Mouse (Mus musculus): ENCODE results near the gene Bloc1s1. TPM values are rescaled to one million over a fixed set of nuclear protein-coding genes. Genes with fewer than 3 reads are reported as not detected.

Gene Bloc1s1
- 230 and 251 TPM in 2 replicates for polyA plus RNA-seq (2015; fragmentation: Nextera tagmentation; extraction: Ambion mirVana)

DNA sequence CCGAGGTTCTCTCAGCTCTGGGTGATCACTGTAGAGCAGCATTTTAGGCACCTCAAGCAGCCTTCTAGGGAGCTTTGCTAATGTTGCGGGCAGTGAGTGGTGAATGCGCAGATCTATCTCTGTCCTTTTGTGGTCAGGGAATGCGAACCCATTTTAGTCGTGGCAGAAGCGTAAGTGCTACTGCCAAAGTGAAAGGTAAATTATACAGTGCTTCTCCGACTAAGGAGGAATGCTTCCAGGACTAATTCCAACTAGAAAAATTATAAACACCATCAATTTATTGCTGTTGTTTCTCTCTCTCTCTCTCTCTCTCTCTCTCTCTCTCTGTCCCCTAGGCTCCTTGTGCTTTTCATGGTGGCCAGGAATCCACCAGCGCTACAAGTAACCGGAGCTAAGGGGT is at the start of gene Bloc1s1:
TSS of gene Bloc1s1 (minus strand) at position 101 of the 400 bp plus-strand sequence.
- peak within 1 kb of the TSS; percentile 58 for H3K4me3 ChIP-seq
- ATAC-seq (replicated peaks): no peak
- H3K27me3 ChIP-seq: 0 out of 2 replicates have a peak, but pooled peaks cover 7% of the 10 kb centered on the region
- H3K27ac ChIP-seq (replicated peaks): peak within 1 kb of the TSS; percentile 91
- H3K4me2 ChIP-seq (replicated peaks): peak within 1 kb of the TSS; percentile 58
- no peaks in the 10 kb centered on the region for H3K9me3 ChIP-seq
- peaks cover 22% of the 10 kb centered on the region for H3K4me1 ChIP-seq
- WGBS: 73% methylated on average over 9 of the region's 9 CpGs
- H3K9ac ChIP-seq (replicated peaks): peak within 1 kb of the TSS; percentile 63
- no peaks in the 10 kb centered on the region for H3K36me3 ChIP-seq

DNA sequence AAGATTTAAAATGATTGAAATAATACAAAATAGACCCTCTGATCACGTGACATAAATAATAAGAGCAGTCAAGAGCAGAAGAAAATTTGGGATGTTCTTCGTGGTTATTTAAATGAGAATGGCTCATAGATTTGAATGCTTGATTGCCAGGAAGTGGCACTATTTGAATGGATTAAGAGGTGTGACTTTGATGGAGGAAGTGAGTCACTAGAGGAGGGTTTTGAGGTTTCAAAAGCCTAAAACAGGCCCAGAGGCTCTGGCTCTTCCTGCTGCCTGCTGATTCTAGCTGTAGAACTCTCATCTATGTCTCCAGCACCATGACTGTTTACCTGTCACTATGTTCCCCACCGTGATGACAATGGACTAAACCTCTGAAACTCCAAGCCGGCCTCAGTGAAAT is 49.0 kb upstream of the Bloc1s1 start:
- Histone ChIP-seq H3K9me3 (no peaks in the 10 kb centered on the region), H3K36me3 (no peaks in the 10 kb centered on the region), H3K4me2 (replicated peaks) (no peak overlapping the region), H3K27ac (replicated peaks) (no peak overlapping the region), H3K4me1 (no peaks in the 10 kb centered on the region), H3K9ac (replicated peaks) (no peak overlapping the region), H3K27me3 (no peaks in the 10 kb centered on the region), H3K4me3 (no peak overlapping the region)
- WGBS: 79% methylated on average over 4 of the region's 4 CpGs
- no peak for ATAC-seq (replicated peaks)

DNA sequence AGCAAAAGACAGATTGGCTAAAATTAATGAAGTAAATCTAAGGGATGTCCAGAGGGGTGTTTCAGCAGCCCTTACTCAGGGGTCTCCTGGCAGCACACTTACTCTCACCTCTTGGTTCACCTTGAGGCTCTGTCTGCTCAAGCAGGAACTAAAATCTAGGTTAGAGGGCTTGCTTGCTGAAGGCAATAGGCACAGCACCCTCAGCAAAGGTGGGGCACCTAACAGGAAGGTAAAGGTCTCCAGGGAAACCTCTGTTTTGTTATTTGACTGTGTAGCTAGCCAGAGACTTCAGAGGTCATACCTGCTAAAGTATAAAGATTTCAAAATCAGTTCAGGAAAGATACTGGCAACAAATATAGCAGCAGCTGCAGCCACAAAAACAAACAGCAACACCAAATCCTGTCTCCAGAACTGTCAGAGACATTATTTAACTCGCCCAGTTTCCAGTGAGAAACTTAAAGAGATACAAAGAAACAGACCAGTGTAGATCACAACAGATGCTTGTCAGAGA is 47.0 kb upstream of the Bloc1s1 start:
- H3K9me3 ChIP-seq: no peaks in the 10 kb centered on the region
- no peak overlapping the region for H3K9ac ChIP-seq (replicated peaks)
- no peaks in the 10 kb centered on the region for H3K36me3 ChIP-seq
- no peak for ATAC-seq (replicated peaks)
- no peaks in the 10 kb centered on the region for H3K4me1 ChIP-seq
- H3K4me2 ChIP-seq (replicated peaks): no peak overlapping the region
- H3K4me3 ChIP-seq: no peak overlapping the region
- no peaks in the 10 kb centered on the region for H3K27me3 ChIP-seq
- H3K27ac ChIP-seq (replicated peaks): no peak overlapping the region
- WGBS: 54% methylated on average over 1 of the region's 1 CpGs

DNA sequence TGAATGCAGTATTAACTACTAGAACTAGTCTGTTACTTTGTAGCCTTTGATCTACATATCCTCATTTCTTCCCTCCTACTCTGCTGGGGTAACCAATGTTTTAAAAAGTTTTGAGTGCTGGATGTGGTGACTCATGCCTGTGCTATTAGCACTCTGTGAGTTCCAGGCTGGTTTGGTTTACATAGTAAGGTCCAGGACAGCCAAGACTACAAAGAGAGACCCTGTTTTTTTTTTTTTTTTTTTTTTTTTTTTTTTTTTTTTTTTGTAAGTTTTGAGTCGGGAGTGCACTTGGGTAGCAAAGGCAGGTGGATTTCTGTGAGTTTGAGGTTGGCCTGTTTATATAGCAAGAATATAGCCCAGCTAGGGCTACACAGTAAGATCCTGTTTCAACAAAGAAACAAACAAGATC is 44.5 kb upstream of the Bloc1s1 start:
- Histone ChIP-seq H3K4me1 (no peaks in the 10 kb centered on the region), H3K27ac (replicated peaks) (no peak overlapping the region), H3K9ac (replicated peaks) (no peak overlapping the region), H3K27me3 (no peaks in the 10 kb centered on the region), H3K36me3 (no peaks in the 10 kb centered on the region), H3K4me2 (replicated peaks) (no peak overlapping the region), H3K9me3 (no peaks in the 10 kb centered on the region), H3K4me3 (no peak overlapping the region)
- WGBS: 52% methylated on average over 1 of the region's 1 CpGs
- no peak for ATAC-seq (replicated peaks)

DNA sequence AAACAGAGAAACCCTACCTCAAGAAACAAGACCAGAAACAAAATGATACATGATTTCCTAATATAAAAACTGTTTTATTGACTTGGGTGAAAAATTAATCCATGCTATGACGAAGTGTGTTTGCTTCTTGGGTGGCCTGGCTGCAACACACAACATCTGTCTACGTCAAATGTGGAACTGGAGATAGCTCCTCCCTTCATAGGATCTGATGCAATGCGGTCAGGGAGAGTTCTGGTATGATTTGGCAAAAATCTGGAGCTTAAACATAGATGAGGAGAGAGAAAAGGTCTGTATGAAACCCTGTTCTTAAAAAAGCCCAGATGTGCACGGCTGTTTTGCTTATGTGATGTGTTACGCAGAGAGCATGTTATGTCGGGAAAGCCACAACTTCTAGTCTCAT is 42.0 kb upstream of the Bloc1s1 start:
- H3K9me3 ChIP-seq: no peaks in the 10 kb centered on the region
- no peak for ATAC-seq (replicated peaks)
- no peak overlapping the region for H3K4me3 ChIP-seq
- no peak overlapping the region for H3K9ac ChIP-seq (replicated peaks)
- no peaks in the 10 kb centered on the region for H3K4me1 ChIP-seq
- no peak overlapping the region for H3K4me2 ChIP-seq (replicated peaks)
- H3K27ac ChIP-seq (replicated peaks): no peak overlapping the region
- no peaks in the 10 kb centered on the region for H3K27me3 ChIP-seq
- 90% methylated on average over 6 of the region's 6 CpGs for WGBS
- H3K36me3 ChIP-seq: no peaks in the 10 kb centered on the region

DNA sequence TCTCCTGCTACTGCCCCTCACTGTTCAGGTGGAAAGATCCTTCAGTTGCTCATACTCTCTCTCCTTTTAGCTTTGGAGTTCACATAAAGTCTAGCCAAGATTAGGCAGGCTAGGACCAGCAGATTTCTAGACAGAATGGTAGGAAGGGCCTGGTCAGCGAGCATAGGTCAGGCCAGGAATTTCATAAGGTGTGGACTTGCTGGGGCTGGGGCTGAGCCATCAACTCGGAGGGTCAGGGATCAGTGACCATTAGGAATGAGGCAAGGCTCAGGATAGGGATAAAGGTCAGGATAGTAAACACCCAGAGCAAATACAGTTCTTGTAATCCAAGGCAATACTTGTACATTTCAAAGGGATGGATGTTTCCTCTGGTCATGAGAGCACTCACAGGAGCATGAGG is 41.1 kb upstream of the Bloc1s1 start:
- Histone ChIP-seq H3K4me1 (no peaks in the 10 kb centered on the region), H3K4me3 (no peak overlapping the region), H3K4me2 (replicated peaks) (no peak overlapping the region), H3K27ac (replicated peaks) (no peak overlapping the region), H3K9ac (replicated peaks) (no peak overlapping the region), H3K27me3 (no peaks in the 10 kb centered on the region), H3K36me3 (no peaks in the 10 kb centered on the region), H3K9me3 (no peaks in the 10 kb centered on the region)
- ATAC-seq (replicated peaks): no peak
- 68% methylated on average over 2 of the region's 2 CpGs for WGBS

DNA sequence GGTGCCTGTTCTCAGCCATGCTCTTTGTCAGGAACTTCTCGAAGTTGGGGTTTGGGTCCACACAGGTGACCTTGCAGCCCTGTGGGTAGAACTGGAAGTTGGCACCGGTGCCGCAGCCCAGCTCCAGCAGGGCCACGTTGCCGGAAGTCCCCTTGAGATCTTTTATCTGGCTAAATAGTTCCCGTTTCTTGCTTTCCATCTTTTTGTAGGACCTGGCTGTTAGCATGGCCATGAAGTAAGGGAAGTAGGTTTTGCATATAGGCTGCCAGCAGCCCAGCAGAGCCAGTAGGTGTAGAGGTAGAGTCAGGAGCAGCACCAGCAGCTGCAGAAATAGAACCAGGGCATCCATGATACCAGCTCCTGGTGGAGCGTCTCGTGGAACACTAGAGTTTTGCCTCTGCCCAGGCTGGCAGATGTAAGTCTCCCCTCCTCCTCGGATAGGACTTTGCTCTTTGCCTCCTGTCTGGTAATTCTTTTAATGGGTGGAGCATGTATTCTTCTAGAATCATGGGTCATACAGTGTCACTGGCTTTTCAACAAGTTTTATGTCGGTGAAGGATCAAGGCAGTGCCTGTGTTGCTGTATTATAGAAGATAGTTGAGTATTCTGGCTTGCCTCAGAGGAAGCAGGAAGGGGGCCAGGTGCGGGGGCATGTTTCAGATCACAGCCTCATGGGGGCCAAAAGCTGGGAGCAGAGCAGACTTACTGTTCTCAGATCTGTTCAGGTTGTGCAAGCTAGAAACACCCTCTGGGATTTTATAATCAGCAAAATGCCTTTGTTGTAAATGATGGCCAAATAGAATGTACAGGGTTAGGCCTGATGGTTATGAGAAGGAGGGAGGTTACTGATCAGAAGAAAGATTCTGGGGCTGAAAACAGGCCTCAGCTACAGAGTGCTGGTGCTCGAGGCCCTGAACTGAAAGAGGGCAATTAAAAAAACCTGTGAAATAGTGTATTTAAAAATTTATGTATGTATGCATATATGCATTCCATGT is 37.1 kb upstream of the Bloc1s1 start, which contains the start of gene Mettl7b:
TSS of gene Mettl7b (minus strand) at position 399 of the 995 bp plus-strand sequence.
- Histone ChIP-seq H3K4me3 (no peak within 1 kb of the TSS), H3K4me1 (no peaks in the 10 kb centered on the region), H3K27ac (replicated peaks) (no peak within 1 kb of the TSS), H3K4me2 (replicated peaks) (no peak within 1 kb of the TSS), H3K36me3 (no peaks in the 10 kb centered on the region), H3K9ac (replicated peaks) (no peak within 1 kb of the TSS), H3K27me3 (no peaks in the 10 kb centered on the region), H3K9me3 (no peaks in the 10 kb centered on the region)
- WGBS: 87% methylated on average over 12 of the region's 12 CpGs
- ATAC-seq (replicated peaks): no peak

DNA sequence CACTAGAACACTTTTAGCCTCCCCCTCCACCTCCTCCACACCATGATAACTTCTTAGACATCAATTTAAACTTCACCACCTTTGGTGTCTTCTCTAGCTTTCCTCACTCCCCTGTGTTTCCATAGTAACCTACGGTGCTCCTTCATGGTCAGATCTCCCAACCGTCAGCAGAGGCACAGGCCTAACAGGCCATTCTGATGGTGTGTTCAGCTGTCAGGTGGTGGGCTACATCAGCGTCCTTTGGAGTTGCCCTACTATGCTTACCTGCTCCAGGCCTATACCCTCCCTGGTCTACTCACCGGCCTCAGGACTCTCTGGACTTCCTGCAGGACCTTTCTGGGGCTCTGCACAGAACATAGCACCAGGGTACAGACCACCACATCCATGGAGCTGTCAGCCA is 36.3 kb upstream of the Bloc1s1 start:
- H3K9ac ChIP-seq (replicated peaks): no peak overlapping the region
- no peak overlapping the region for H3K4me3 ChIP-seq
- 79% methylated on average over 4 of the region's 4 CpGs for WGBS
- no peaks in the 10 kb centered on the region for H3K9me3 ChIP-seq
- ATAC-seq (replicated peaks): no peak
- H3K36me3 ChIP-seq: no peaks in the 10 kb centered on the region
- no peaks in the 10 kb centered on the region for H3K27me3 ChIP-seq
- no peaks in the 10 kb centered on the region for H3K4me1 ChIP-seq
- H3K4me2 ChIP-seq (replicated peaks): no peak overlapping the region
- H3K27ac ChIP-seq (replicated peaks): no peak overlapping the region

DNA sequence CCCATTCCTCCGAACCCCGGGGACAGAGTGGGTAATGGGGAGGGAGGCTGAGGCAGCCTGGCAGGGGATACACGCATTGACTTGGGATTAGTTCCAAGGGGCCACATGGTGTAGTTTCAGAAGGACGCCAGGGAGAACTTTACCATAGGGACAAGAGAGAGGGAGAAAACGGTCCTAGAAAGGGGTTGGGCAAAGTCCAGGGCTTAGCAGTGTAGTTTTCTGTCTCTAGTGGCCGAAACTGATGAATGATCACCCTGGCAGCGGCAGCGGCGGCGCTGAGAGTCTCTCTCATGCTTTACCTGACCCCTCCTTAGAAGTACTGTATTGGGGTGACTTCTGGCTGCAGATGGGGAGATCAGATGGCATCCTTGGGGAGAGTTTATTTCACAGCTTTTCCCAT is 34.5 kb upstream of the Bloc1s1 start:
- no peak overlapping the region for H3K4me2 ChIP-seq (replicated peaks)
- no peaks in the 10 kb centered on the region for H3K9me3 ChIP-seq
- H3K27ac ChIP-seq (replicated peaks): no peak overlapping the region
- H3K4me3 ChIP-seq: no peak overlapping the region
- H3K9ac ChIP-seq (replicated peaks): no peak overlapping the region
- no peaks in the 10 kb centered on the region for H3K4me1 ChIP-seq
- WGBS: 78% methylated on average over 10 of the region's 10 CpGs
- H3K36me3 ChIP-seq: no peaks in the 10 kb centered on the region
- no peak for ATAC-seq (replicated peaks)
- no peaks in the 10 kb centered on the region for H3K27me3 ChIP-seq

DNA sequence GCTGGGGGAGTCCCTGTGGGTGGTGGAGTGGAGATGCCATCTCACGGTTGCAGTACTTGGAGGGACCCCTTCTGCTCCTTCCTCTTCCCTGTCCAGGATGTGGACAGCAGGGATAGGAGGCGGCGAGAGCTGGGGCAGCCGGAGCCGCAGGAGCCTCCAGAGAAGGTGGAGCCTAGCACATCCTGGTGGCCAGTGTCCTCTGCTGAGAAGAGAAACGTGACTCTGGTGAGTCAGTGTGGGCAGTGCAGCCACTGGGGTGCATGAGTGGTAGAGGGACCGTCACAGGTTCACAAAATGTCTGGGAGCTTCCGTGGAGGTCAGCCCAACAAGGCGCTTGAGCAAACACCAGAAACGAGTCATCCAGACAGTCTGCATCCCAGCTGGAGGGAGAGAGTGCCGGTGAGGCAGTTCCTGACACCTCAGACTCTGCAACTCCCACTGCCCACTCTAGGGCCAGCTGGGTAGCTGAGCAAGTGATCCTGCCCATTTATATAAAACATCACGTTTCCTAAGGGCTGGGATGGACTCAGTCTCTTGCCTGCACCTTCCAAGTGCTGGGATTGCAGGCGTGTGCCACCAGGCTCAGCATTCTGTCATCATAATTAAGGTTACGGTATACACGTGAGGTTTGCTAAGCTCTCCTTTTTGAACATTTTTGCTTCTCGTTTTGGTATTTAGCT is 26.5 kb upstream of the Bloc1s1 start:
- H3K4me3 ChIP-seq: no peak overlapping the region
- no peaks in the 10 kb centered on the region for H3K36me3 ChIP-seq
- H3K27me3 ChIP-seq: no peaks in the 10 kb centered on the region
- WGBS: 73% methylated on average over 16 of the region's 16 CpGs
- no peak overlapping the region for H3K9ac ChIP-seq (replicated peaks)
- H3K27ac ChIP-seq (replicated peaks): no peak overlapping the region
- ATAC-seq (replicated peaks): no peak
- no peaks in the 10 kb centered on the region for H3K4me1 ChIP-seq
- H3K9me3 ChIP-seq: no peaks in the 10 kb centered on the region
- H3K4me2 ChIP-seq (replicated peaks): no peak overlapping the region

DNA sequence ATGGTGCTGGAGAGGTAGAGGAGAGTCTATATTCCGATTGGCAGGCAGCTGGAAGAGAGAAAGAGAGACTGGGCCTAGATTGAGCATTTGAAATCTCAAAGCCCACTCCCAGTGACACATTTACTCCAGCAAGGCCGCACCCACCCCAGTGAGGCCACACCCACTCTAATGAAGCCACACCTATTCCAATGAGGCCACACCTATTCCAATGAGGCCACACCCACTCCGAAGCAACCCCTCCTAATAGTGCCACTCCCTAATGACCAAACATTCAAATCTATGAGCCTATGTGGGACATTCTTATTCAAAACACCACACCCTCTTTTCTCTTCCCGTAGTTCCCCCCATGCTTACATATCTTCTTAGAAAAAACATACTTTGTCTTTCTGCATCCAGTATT is 23.7 kb upstream of the Bloc1s1 start:
- Histone ChIP-seq H3K36me3 (no peaks in the 10 kb centered on the region), H3K9ac (replicated peaks) (no peak overlapping the region), H3K27ac (replicated peaks) (no peak overlapping the region), H3K4me2 (replicated peaks) (no peak overlapping the region), H3K4me1 (no peaks in the 10 kb centered on the region), H3K4me3 (no peak overlapping the region), H3K27me3 (no peaks in the 10 kb centered on the region), H3K9me3 (no peaks in the 10 kb centered on the region)
- ATAC-seq (replicated peaks): no peak
- WGBS: 90% methylated on average over 4 of the region's 4 CpGs

DNA sequence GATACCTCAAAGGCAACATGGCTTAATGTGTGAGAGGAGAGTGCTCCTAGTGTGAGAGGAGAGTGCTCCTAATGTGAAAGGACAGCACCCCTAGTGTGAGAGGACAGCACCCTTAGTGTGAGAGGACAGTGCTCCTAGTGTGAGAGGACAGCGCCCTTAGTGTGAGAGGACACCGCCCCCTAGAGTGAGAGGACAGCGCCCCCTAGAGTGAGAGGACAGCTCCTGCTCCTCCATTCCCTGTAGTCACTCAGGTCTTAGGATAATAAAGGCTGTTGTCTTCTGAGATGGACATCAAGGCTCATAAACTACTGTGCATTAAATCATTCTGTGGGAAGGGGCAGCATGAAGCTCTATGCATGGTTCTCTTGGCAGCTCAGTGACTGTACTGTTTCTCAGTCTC is 21.8 kb upstream of the Bloc1s1 start:
- Histone ChIP-seq H3K4me1 (no peaks in the 10 kb centered on the region), H3K4me3 (no peak overlapping the region), H3K4me2 (replicated peaks) (no peak overlapping the region), H3K27me3 (no peaks in the 10 kb centered on the region), H3K9me3 (no peaks in the 10 kb centered on the region), H3K36me3 (no peaks in the 10 kb centered on the region), H3K27ac (replicated peaks) (no peak overlapping the region), H3K9ac (replicated peaks) (no peak overlapping the region)
- ATAC-seq (replicated peaks): no peak
- WGBS: 18% methylated on average over 3 of the region's 3 CpGs
